Mouse (Mus musculus) bone marrow macrophage, adult 2 months (primary cell): ENCODE data around the gene Fgf2.

Source experiments
- CTCF ChIP-seq: IDR thresholded peaks from 2 replicates; pipeline ENCODE4 v1.5.1; 2012; ENCODE audit warnings: low read depth, mild to moderate bottlenecking, low read length, moderate library complexity
- POLR2A ChIP-seq: IDR thresholded peaks from 2 replicates; pipeline ENCODE4 v1.6.1; 2012; ENCODE audit warnings: mild to moderate bottlenecking, low read depth, low read length, borderline replicate concordance

GRCm38 (mm10) chr3:37426069-37426468, 77.9 kb downstream of the Fgf2 start:
- TF ChIP-seq CTCF (no peak), POLR2A (no peak)
